Mouse (Mus musculus): ENCODE measurements around the gene Acsl3. TPM values are rescaled to one million over a fixed set of nuclear protein-coding genes. Genes with fewer than 3 reads are reported as not detected.

Gene Acsl3
- total RNA-seq, 1 experiment = 76.4 TPM

DNA sequence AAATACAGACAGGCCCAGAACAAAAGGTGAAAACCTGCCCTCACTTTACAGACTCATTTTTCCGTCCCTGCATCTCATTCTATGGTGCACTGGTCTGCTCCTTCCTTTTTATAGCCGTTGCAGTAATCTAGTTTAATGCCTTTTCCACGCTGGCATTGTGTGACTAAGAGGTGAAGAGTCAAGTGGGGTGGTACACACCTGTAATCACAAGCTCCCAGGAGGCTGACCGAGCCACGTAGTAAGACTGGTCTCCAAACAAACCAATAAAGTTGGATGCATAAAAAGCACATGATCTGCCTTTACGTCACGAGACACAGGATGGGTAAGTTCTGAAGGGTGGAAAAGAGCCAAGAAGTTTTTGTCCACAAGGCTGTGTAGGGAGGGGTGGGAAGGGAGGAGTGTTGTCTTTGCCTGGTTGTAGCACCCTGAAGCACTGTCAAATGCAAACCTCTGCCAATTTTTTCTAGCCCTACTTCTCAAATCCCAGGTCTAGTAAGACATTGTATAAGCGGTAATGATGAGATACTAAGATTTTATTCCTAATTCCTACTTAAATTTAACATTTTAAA is 10.2 kb upstream of the Acsl3 start:
- no peaks in the 10 kb centered on the region for H3K9me3 ChIP-seq (ENCODE audit: control insufficient read depth, insufficient read depth, low read depth, low read length)
- H3K4me3 ChIP-seq (ENCODE audit: insufficient read depth in 1 of 2, low read depth in 1 of 2, low read length in 2 of 2, poor library complexity in 1 of 2, severe bottlenecking in 1 of 2) = no peak overlapping the region
- DNase-seq (ENCODE audit: low read depth, low spot score) = no peak
- H3K4me1 ChIP-seq (ENCODE audit: control insufficient read depth in 2 of 2, insufficient read depth in 2 of 2, low read length in 2 of 2, poor library complexity in 1 of 2) = no peaks in the 10 kb centered on the region
- H3K9ac ChIP-seq (ENCODE audit: insufficient read depth, low read depth, low read length, poor library complexity, severe bottlenecking) = no peak overlapping the region
- H3K36me3 ChIP-seq (ENCODE audit: control insufficient read depth, insufficient read depth, low read length, poor library complexity, severe bottlenecking) = no peaks in the 10 kb centered on the region
- H3K27ac ChIP-seq (ENCODE audit: insufficient read depth, low read depth, low read length, poor library complexity, severe bottlenecking) = no peak overlapping the region
- in situ Hi-C loops (cut with MboI; ENCODE audit: low sequenced_read_pairs in 2 of 2, unreplicated experiment in 2 of 2) = no loop called here
- no peak for TF ChIP-seq ZC3H11A (IDR thresholded peaks at IDR 0.05; ENCODE audit: borderline replicate concordance, low read depth, low read length)
- no peak for TF ChIP-seq CHD2 (IDR thresholded peaks at IDR 0.05; ENCODE audit: low read depth, low read length)
- no peak for TF ChIP-seq HCFC1 (IDR thresholded peaks at IDR 0.05; ENCODE audit: borderline replicate concordance, insufficient read depth, low read length)
- TF ChIP-seq ZNF384 (IDR thresholded peaks at IDR 0.05; ENCODE audit: low read depth, low read length) = no peak
- no peak for TF ChIP-seq MAFK (IDR thresholded peaks at IDR 0.05; ENCODE audit: insufficient read depth, low read depth, low read length)

DNA sequence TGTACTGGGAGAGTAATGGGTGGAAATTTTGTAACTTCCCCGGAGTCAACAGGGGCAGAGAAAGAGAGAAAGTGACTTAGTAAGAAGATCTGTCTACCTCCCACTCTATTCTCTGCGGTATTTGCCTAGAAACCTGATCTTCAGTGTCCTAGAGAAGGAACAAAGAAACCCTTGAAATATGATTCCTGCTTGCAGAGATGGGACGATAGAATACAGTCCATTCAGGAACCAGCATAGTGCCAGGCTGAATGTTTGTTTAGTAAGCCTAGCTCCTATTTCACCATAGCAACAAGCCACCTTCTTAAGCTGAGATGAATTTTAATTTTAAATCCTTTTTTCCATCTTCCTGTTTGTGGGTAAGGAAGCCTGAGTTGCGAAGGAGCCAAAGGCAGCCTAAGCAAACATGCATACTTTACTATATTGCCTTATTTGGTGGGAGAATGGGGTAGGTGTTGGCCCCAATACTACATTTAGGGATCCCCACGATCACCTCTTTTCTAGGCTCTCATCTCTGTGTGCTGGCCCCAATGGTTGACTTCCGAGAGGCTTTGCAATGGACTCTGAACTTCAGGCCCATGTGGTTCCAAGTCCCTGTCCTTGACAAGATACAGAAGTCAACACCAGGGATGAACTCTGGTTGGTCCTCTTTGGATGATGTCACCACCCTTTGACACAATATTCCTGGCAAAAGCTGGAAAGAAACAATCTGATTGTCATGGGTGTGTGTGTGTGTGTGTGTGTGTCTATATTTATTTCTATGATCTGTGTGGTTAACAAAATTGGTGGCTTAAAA is 8.2 kb upstream of the Acsl3 start:
- no peak overlapping the region for H3K27ac ChIP-seq (ENCODE audit: insufficient read depth, low read depth, low read length, poor library complexity, severe bottlenecking)

DNA sequence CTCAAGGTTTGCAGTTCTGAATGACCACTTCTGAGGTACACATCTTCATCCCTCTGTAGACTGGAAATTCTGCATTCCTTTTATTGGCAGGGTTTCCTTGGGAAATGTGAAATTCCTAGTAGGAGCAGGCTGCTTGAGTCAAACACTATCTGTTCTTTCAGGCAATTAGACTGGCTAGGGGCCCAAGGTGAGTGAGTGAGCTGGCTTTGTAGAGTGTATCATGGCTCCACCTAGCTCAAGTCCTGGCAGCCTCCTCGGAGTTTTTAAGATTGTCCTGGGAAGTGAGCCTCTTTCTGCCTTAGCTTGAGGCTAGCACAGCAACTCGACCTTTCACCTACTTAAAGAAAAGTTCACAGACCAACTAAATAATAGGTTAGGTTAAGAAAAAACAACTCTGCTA is 1.2 kb upstream of the Acsl3 start:
- Histone ChIP-seq H3K36me3 (ENCODE audit: control insufficient read depth, insufficient read depth, low read length, poor library complexity, severe bottlenecking) (no peaks in the 10 kb centered on the region), H3K9ac (ENCODE audit: insufficient read depth, low read depth, low read length, poor library complexity, severe bottlenecking) (no peak overlapping the region), H3K4me1 (ENCODE audit: control insufficient read depth in 2 of 2, insufficient read depth in 2 of 2, low read length in 2 of 2, poor library complexity in 1 of 2) (peaks cover 0 to 9% of the 10 kb centered on the region in 2 experiments; a peak in 2 of 4 replicates), H3K4me3 (ENCODE audit: insufficient read depth in 1 of 2, low read depth in 1 of 2, low read length in 2 of 2, poor library complexity in 1 of 2, severe bottlenecking in 1 of 2) (no peak overlapping the region), H3K9me3 (ENCODE audit: control insufficient read depth, insufficient read depth, low read depth, low read length) (no peaks in the 10 kb centered on the region), H3K27ac (ENCODE audit: insufficient read depth, low read depth, low read length, poor library complexity, severe bottlenecking) (no peak overlapping the region)
- no peak for TF ChIP-seq ZC3H11A (IDR thresholded peaks at IDR 0.05; ENCODE audit: borderline replicate concordance, low read depth, low read length)
- no peak for DNase-seq (ENCODE audit: low read depth, low spot score)
- in situ Hi-C loops (cut with MboI; ENCODE audit: low sequenced_read_pairs in 2 of 2, unreplicated experiment in 2 of 2) = no loop called here

More for the DNA sequence above, 8.2 kb upstream of the Acsl3 start:
- Histone ChIP-seq H3K4me1 (ENCODE audit: control insufficient read depth in 2 of 2, insufficient read depth in 2 of 2, low read length in 2 of 2, poor library complexity in 1 of 2) (no peaks in the 10 kb centered on the region), H3K9me3 (ENCODE audit: control insufficient read depth, insufficient read depth, low read depth, low read length) (no peaks in the 10 kb centered on the region), H3K4me3 (ENCODE audit: insufficient read depth in 1 of 2, low read depth in 1 of 2, low read length in 2 of 2, poor library complexity in 1 of 2, severe bottlenecking in 1 of 2) (no peak overlapping the region), H3K36me3 (ENCODE audit: control insufficient read depth, insufficient read depth, low read length, poor library complexity, severe bottlenecking) (no peaks in the 10 kb centered on the region), H3K9ac (ENCODE audit: insufficient read depth, low read depth, low read length, poor library complexity, severe bottlenecking) (no peak overlapping the region)
- DNase-seq (ENCODE audit: low read depth, low spot score) = no peak
- in situ Hi-C loops (cut with MboI; ENCODE audit: low sequenced_read_pairs in 2 of 2, unreplicated experiment in 2 of 2) = no loop called here
- TF ChIP-seq CHD2 (IDR thresholded peaks at IDR 0.05; ENCODE audit: low read depth, low read length) (no peak), HCFC1 (IDR thresholded peaks at IDR 0.05; ENCODE audit: borderline replicate concordance, insufficient read depth, low read length) (no peak), ZC3H11A (IDR thresholded peaks at IDR 0.05; ENCODE audit: borderline replicate concordance, low read depth, low read length) (no peak)

DNA sequence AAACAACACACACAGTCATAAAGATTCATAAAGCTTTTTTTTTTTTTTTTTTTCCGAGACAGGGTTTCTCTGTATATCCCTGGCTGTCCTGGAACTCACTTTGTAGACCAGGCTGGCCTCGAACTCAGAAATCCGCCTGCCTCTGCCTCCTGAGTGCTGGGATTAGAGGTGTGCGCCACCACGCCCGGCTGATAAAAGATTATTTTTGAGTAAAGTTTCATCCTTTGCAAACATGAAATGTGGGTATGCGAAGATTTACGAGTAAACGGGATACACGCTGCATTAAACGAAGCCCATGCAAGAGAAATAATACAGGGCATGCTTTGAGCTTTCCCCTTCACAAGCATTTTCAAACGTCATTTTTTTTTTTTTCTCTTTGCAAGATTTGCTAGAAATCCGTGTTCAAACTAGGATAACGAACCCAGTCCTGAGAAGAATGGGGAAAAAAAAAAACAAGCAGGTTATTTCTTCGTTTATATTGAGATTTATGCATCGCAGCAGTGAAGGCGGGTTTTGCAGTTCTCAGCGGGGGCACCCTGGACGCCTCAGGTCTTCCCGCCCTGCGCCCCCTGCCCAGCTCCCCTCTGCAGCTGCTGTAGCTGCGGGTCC is 500 bp upstream of the Acsl3 start:
- H3K27ac ChIP-seq (ENCODE audit: insufficient read depth, low read depth, low read length, poor library complexity, severe bottlenecking) = no peak overlapping the region; the same call in 1 of the 2 replicates
- H3K4me1 ChIP-seq (ENCODE audit: control insufficient read depth in 2 of 2, insufficient read depth in 2 of 2, low read length in 2 of 2, poor library complexity in 1 of 2) = peaks cover 0 to 9% of the 10 kb centered on the region in 2 experiments; a peak in 2 of 4 replicates
- H3K9ac ChIP-seq (ENCODE audit: insufficient read depth, low read depth, low read length, poor library complexity, severe bottlenecking) = no peak overlapping the region
- H3K4me3 ChIP-seq (ENCODE audit: insufficient read depth in 1 of 2, low read depth in 1 of 2, low read length in 2 of 2, poor library complexity in 1 of 2, severe bottlenecking in 1 of 2) = peak overlapping the region; percentile 18 to 60; a peak in 3 of 4 replicates
- in situ Hi-C loops (cut with MboI; ENCODE audit: low sequenced_read_pairs in 2 of 2, unreplicated experiment in 2 of 2) = no loop called here
- H3K36me3 ChIP-seq (ENCODE audit: control insufficient read depth, insufficient read depth, low read length, poor library complexity, severe bottlenecking) = no peaks in the 10 kb centered on the region
- TF ChIP-seq ZNF384 (IDR thresholded peaks at IDR 0.05; ENCODE audit: low read depth, low read length) (peak; percentile 57; the same call in 1 of the 2 replicates), ZC3H11A (IDR thresholded peaks at IDR 0.05; ENCODE audit: borderline replicate concordance, low read depth, low read length) (no peak)
- no peaks in the 10 kb centered on the region for H3K9me3 ChIP-seq (ENCODE audit: control insufficient read depth, insufficient read depth, low read depth, low read length)
- no peak for DNase-seq (ENCODE audit: low read depth, low spot score)
